18 mouse cellular contexts compared by ENCODE assay signal in the genomic region with DNA sequence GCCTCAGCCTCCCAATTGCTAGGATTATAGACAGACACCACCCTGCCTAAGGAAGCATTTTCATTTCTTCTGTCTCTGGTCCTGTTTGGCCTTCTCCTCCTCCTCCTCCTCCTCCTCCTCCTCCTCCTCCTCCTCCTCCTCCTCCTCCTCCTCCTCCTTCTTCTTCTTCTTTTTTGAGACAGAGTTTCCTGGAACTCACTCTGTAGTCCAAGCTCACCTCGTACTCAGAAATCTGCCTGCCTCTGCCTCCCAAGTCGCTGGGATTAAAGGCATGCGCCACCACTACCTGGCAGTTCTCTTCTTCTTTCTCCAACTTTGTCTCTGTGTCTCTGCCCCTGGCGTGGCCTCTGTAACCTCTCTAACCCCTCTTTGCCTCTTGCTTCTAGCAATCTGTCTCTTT. TPM values are rescaled to one million over a fixed set of nuclear protein-coding genes. Genes with fewer than 3 reads are reported as not detected.
"Had no signal": no experiment of that assay in that cellular context is flagged by ENCODE, and none has a peak within 500 bp of the region (broad histone marks: within the 10 kb centered on the region; RNA-seq: fewer than 3 reads in every experiment).

A gene (plus strand): TSS at position 301 of the 400 bp plus-strand sequence.

- DNase-seq: retina, postnatal 1 day; right cerebral cortex, adult 18-20 months; right cerebral cortex, postnatal 14 days; right cerebral cortex, postnatal 25 days; right cerebral cortex, postnatal 4 days; spleen, adult 18-20 months; thymus, adult 18-20 months; thymus, adult 2 months; thymus, postnatal 14 days; thymus, postnatal 25 days; thymus, postnatal 36 days; thymus, postnatal 4 days had no signal

- H3K4me3 ChIP-seq: neural tube, embryonic 13.5 days; neural tube, embryonic 15.5 days; stomach, embryonic 15.5 days had no signal

- H3K9ac ChIP-seq: neural tube, embryonic 13.5 days; neural tube, embryonic 15.5 days; stomach, embryonic 15.5 days had no signal

- H3K27ac ChIP-seq: neural tube, embryonic 13.5 days; neural tube, embryonic 15.5 days; stomach, embryonic 15.5 days had no signal

- H3K4me1 ChIP-seq: neural tube, embryonic 13.5 days had no signal

- H3K4me2 ChIP-seq: neural tube, embryonic 13.5 days; neural tube, embryonic 15.5 days; stomach, embryonic 15.5 days had no signal

- H3K9me3 ChIP-seq: neural tube, embryonic 13.5 days; neural tube, embryonic 15.5 days; stomach, embryonic 15.5 days had no signal

- H3K36me3 ChIP-seq: neural tube, embryonic 13.5 days; neural tube, embryonic 15.5 days; stomach, embryonic 15.5 days had no signal

- H3K27me3 ChIP-seq: neural tube, embryonic 13.5 days; neural tube, embryonic 15.5 days; stomach, embryonic 15.5 days had no signal

RNA-seq across cellular contexts. Expression of the gene that starts here (rescaled TPM):
- polyA plus RNA-seq: neural tube, embryonic 13.5 days; neural tube, embryonic 15.5 days; stomach, embryonic 14.5 days; stomach, postnatal 0 days; thymus, postnatal 0 days had no signal
